Comparison of ENCODE assay signal across 19 mouse cellular contexts in the genomic region with DNA sequence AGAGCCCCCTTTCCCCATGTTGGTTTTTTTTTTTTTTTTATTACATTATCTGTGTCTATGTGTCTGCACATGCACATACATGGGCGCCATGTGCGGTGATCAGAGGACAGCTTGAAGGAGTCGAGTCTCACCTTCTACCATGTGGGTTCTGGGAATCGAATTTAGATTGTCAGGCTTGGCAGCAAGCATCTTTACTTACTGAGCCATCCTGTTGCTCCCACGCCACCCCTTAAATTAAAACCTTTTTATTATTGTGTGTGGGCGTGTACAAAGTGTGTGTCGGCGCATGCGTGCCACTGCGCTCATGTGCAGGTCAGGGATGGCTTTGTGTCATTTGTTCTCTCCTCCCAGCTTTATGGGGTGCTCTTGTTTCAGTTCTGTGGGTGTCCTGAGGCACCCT. TPM values are rescaled to one million over a fixed set of nuclear protein-coding genes. Genes with fewer than 3 reads are reported as not detected.
"Had no signal": no experiment of that assay in that cellular context is flagged by ENCODE, and none has a peak within 500 bp of the region (broad histone marks: within the 10 kb centered on the region; RNA-seq: fewer than 3 reads in every experiment).

No protein-coding gene starts in this region.

- H3K9me3 ChIP-seq: limb, embryonic 12.5 days; liver, embryonic 13.5 days; lung, embryonic 15.5 days; megakaryocyte, embryonic 14.5 days; midbrain, embryonic 15.5 days; neural tube, embryonic 12.5 days had no signal

- H3K4me3 ChIP-seq: limb, embryonic 12.5 days; liver, embryonic 13.5 days; lung, embryonic 15.5 days; megakaryocyte, embryonic 14.5 days; midbrain, embryonic 15.5 days; neural tube, embryonic 12.5 days had no signal

- H3K27ac ChIP-seq: limb, embryonic 12.5 days; liver, embryonic 13.5 days; lung, embryonic 15.5 days; macrophage; midbrain, embryonic 15.5 days; neural tube, embryonic 12.5 days had no signal

- H3K4me1 ChIP-seq: limb, embryonic 12.5 days; liver, embryonic 13.5 days; lung, embryonic 15.5 days; megakaryocyte, embryonic 14.5 days; midbrain, embryonic 15.5 days; neural tube, embryonic 12.5 days had no signal

- H3K4me2 ChIP-seq: limb, embryonic 12.5 days; liver, embryonic 13.5 days; lung, embryonic 15.5 days; midbrain, embryonic 11.5 days; midbrain, embryonic 15.5 days; neural tube, embryonic 12.5 days had no signal

- ATAC-seq: intestine, postnatal 0 days; liver, postnatal 0 days; midbrain, embryonic 15.5 days had no signal

- H3K9ac ChIP-seq: limb, embryonic 12.5 days; liver, embryonic 13.5 days; liver, postnatal 0 days; lung, embryonic 15.5 days; midbrain, embryonic 15.5 days; neural tube, embryonic 12.5 days had no signal

- DNase-seq: kidney, adult 8-10 months; kidney, postnatal 25 days; liver; liver, embryonic 13.5 days; liver, postnatal 0 days; lung, postnatal 14 days; right cerebral cortex, postnatal 25 days; thymus, adult 18-20 months; thymus, postnatal 14 days had no signal

- H3K27me3 ChIP-seq: limb, embryonic 12.5 days; lung, embryonic 15.5 days; midbrain, embryonic 15.5 days; neural tube, embryonic 12.5 days had no signal

RNA-seq across cellular contexts. Expression of a gene that starts 11.1 kb away (rescaled TPM):
- total RNA-seq: monocyte, adult 5-6 weeks; neutrophil, adult 5-6 weeks had no signal
